Mouse (Mus musculus) MEL (cell line): ENCODE measurements around the gene Synpo2. TPM values are rescaled to one million over a fixed set of nuclear protein-coding genes. Genes with fewer than 3 reads are reported as not detected.

Experiments
- DNase-seq: peaks from one replicate; pipeline ENCODE4 v3.0.0; 2011; ENCODE audit warnings: low read depth, low spot score
- H3K27ac ChIP-seq: 2 replicates; pipeline ENCODE4 v1.5.1; 2012; ENCODE audit warnings: low read depth, mild to moderate bottlenecking, control low read depth, low read length, moderate library complexity; ENCODE audit not compliant: control insufficient read depth
- H3K27me3 ChIP-seq, 2 experiments: fragments of 150-350 bp in 1 of 2; sonication (generic) in 1 of 2; 2 replicates each; pipeline ENCODE4 v1.6.1; 2012; ENCODE audit warnings: low read length in 2 of 2, mild to moderate bottlenecking in 2 of 2, improper control_type of control experiment in 1 of 2, moderate library complexity in 1 of 2; ENCODE audit not compliant: insufficient read depth in 2 of 2, control insufficient read depth in 1 of 2
- H3K36me3 ChIP-seq, 2 experiments: 2 replicates each; pipeline ENCODE4 v1.6.1; 2012 to 2014; ENCODE audit warnings: low read length in 2 of 2, improper control_type of control experiment in 1 of 2, inconsistent platforms in 1 of 2, mild to moderate bottlenecking in 1 of 2; ENCODE audit not compliant: insufficient read depth in 2 of 2, control insufficient read depth in 1 of 2
- H3K4me1 ChIP-seq, 2 experiments: fragments of 150-350 bp in 1 of 2; sonication (generic) in 1 of 2; 2 replicates each; pipeline ENCODE4 v1.6.1; 2012; ENCODE audit warnings: low read length in 2 of 2, improper control_type of control experiment in 1 of 2, mild to moderate bottlenecking in 1 of 2; ENCODE audit not compliant: insufficient read depth in 2 of 2, control insufficient read depth in 1 of 2
- H3K4me3 ChIP-seq, 2 experiments: fragments of 150-350 bp in 1 of 2; sonication (generic) in 1 of 2; 2 replicates each; pipeline ENCODE4 v1.5.1; 2012; ENCODE audit warnings: low read depth in 2 of 2, low read length in 2 of 2, mild to moderate bottlenecking in 2 of 2, moderate library complexity in 2 of 2, control low read depth in 1 of 2, improper control_type of control experiment in 1 of 2; ENCODE audit not compliant: control insufficient read depth in 1 of 2, insufficient read depth in 1 of 2
- H3K79me2 ChIP-seq: 2 replicates; pipeline ENCODE4 v1.6.1; 2012; ENCODE audit warnings: mild to moderate bottlenecking, low read length, moderate library complexity; ENCODE audit not compliant: control insufficient read depth, poor library complexity, insufficient read depth
- H3K9ac ChIP-seq: 2 replicates; pipeline ENCODE4 v1.6.1; 2012; ENCODE audit warnings: low read depth, mild to moderate bottlenecking, control low read depth, low read length, moderate library complexity; ENCODE audit not compliant: control insufficient read depth, poor library complexity, severe bottlenecking
- H3K9me3 ChIP-seq: fragments of 150-350 bp; sonication (generic); replicated peaks from 2 replicates; pipeline ENCODE4 v1.6.1; 2012; ENCODE audit warnings: mild to moderate bottlenecking, low read length, improper control_type of control experiment, moderate library complexity; ENCODE audit not compliant: insufficient read depth
- BHLHE40 ChIP-seq: IDR thresholded peaks from 2 replicates; pipeline ENCODE4 v1.6.1; 2012; ENCODE audit warnings: low read depth, mild to moderate bottlenecking, inconsistent platforms, low read length, improper control_type of control experiment, borderline replicate concordance
- CHD1 ChIP-seq: IDR thresholded peaks from 2 replicates; pipeline ENCODE4 v1.6.1; 2012; ENCODE audit warnings: low read depth, mild to moderate bottlenecking, inconsistent platforms, low read length, improper control_type of control experiment
- CHD2 ChIP-seq: IDR thresholded peaks from 2 replicates; pipeline ENCODE4 v1.6.1; 2011; ENCODE audit warnings: low read length, improper control_type of control experiment
- CTCF ChIP-seq, 3 experiments: IDR thresholded peaks in 2 of 3; conservative IDR thresholded peaks in 1 of 3; 2 replicates each; pipeline ENCODE4 v1.5.1; 2011 to 2012; ENCODE audit warnings: low read length in 3 of 3, low read depth in 2 of 3, mild to moderate bottlenecking in 2 of 3, improper control_type of control experiment in 1 of 3, inconsistent platforms in 1 of 3, mixed read lengths in 1 of 3, moderate library complexity in 1 of 3; ENCODE audit not compliant: control insufficient read depth in 1 of 3, insufficient read depth in 1 of 3, poor library complexity in 1 of 3, severe bottlenecking in 1 of 3
- E2F4 ChIP-seq: IDR thresholded peaks from 2 replicates; pipeline ENCODE4 v1.6.1; 2011; ENCODE audit warnings: low read depth, low read length, improper control_type of control experiment, borderline replicate concordance
- ELF1 ChIP-seq: IDR thresholded peaks from 2 replicates; pipeline ENCODE4 v1.6.1; 2014; ENCODE audit warnings: low read depth, mild to moderate bottlenecking, inconsistent platforms, low read length, improper control_type of control experiment, moderate library complexity
- EP300 ChIP-seq, 2 experiments: IDR thresholded peaks; 2 replicates each; pipeline ENCODE4 v1.6.1; 2011; ENCODE audit warnings: improper control_type of control experiment in 2 of 2, low read length in 2 of 2, low read depth in 1 of 2, mild to moderate bottlenecking in 1 of 2
- ETS1 ChIP-seq: IDR thresholded peaks from 2 replicates; pipeline ENCODE4 v1.6.1; 2012; ENCODE audit warnings: low read depth, mild to moderate bottlenecking, inconsistent platforms, low read length, improper control_type of control experiment, moderate library complexity
- GABPA ChIP-seq: IDR thresholded peaks from 2 replicates; pipeline ENCODE4 v1.6.1; 2012; ENCODE audit warnings: low read depth, mild to moderate bottlenecking, inconsistent platforms, low read length, improper control_type of control experiment, moderate library complexity
- GATA1 ChIP-seq: IDR thresholded peaks from 2 replicates; pipeline ENCODE4 v1.6.1; 2011; ENCODE audit warnings: low read depth, low read length, improper control_type of control experiment
- KAT2A ChIP-seq: conservative IDR thresholded peaks from 2 replicates; pipeline ENCODE4 v1.6.1; 2012; ENCODE audit warnings: low read depth, low read length, improper control_type of control experiment, inconsistent platforms
- MAFK ChIP-seq: IDR thresholded peaks from 2 replicates; pipeline ENCODE4 v1.6.1; 2011; ENCODE audit warnings: low read depth, mild to moderate bottlenecking, low read length, improper control_type of control experiment, borderline replicate concordance
- MAZ ChIP-seq: IDR thresholded peaks from 2 replicates; pipeline ENCODE4 v1.6.1; 2012; ENCODE audit warnings: low read depth, mild to moderate bottlenecking, inconsistent platforms, low read length, improper control_type of control experiment
- MYB ChIP-seq: IDR thresholded peaks from 2 replicates; pipeline ENCODE4 v1.6.1; 2011; ENCODE audit warnings: mild to moderate bottlenecking, low read depth, low read length, improper control_type of control experiment
- NELFE ChIP-seq: IDR thresholded peaks from 2 replicates; pipeline ENCODE4 v1.6.1; 2011; ENCODE audit warnings: low read depth, low read length, improper control_type of control experiment
- POLR2A ChIP-seq, 2 experiments: IDR thresholded peaks; 2 replicates each; pipeline ENCODE4 v1.6.1; 2011 to 2012; ENCODE audit warnings: low read length in 2 of 2, mild to moderate bottlenecking in 2 of 2, control low read depth in 1 of 2, improper control_type of control experiment in 1 of 2, low read depth in 1 of 2, moderate library complexity in 1 of 2; ENCODE audit not compliant: control insufficient read depth in 1 of 2, insufficient read depth in 1 of 2, poor library complexity in 1 of 2
- POLR2AphosphoS2 ChIP-seq: IDR thresholded peaks from 2 replicates; pipeline ENCODE4 v1.6.1; 2011; ENCODE audit warnings: low read length, improper control_type of control experiment
- RAD21 ChIP-seq: IDR thresholded peaks from 2 replicates; pipeline ENCODE4 v1.6.1; 2011; ENCODE audit warnings: mild to moderate bottlenecking, low read depth, low read length, improper control_type of control experiment
- RCOR1 ChIP-seq: IDR thresholded peaks from 2 replicates; pipeline ENCODE4 v1.6.1; 2012; ENCODE audit warnings: low read depth, mild to moderate bottlenecking, inconsistent platforms, low read length, improper control_type of control experiment
- TBP ChIP-seq: IDR thresholded peaks from 2 replicates; pipeline ENCODE4 v1.8.0; 2011; ENCODE audit warnings: low read depth, low read length, improper control_type of control experiment
- USF1 ChIP-seq: IDR thresholded peaks from 2 replicates; pipeline ENCODE4 v1.6.1; 2014; ENCODE audit warnings: low read depth, mild to moderate bottlenecking, inconsistent platforms, low read length, improper control_type of control experiment, moderate library complexity
- USF2 ChIP-seq, 2 experiments: IDR thresholded peaks; 2 replicates each; pipeline ENCODE4 v1.6.1; 2011 to 2012; ENCODE audit warnings: improper control_type of control experiment in 2 of 2, low read length in 2 of 2, borderline replicate concordance in 1 of 2, inconsistent platforms in 1 of 2, low read depth in 1 of 2, mild to moderate bottlenecking in 1 of 2; ENCODE audit not compliant: insufficient read depth in 1 of 2
- ZC3H11A ChIP-seq: IDR thresholded peaks from 2 replicates; pipeline ENCODE4 v1.6.1; 2012; ENCODE audit warnings: low read depth, mild to moderate bottlenecking, inconsistent platforms, low read length, improper control_type of control experiment
- ZKSCAN1 ChIP-seq: IDR thresholded peaks from 2 replicates; pipeline ENCODE4 v1.6.1; 2012; ENCODE audit warnings: low read depth, mild to moderate bottlenecking, inconsistent platforms, low read length, improper control_type of control experiment, moderate library complexity
- ZMIZ1 ChIP-seq: IDR thresholded peaks from 2 replicates; pipeline ENCODE4 v1.6.1; 2012; ENCODE audit warnings: low read depth, mild to moderate bottlenecking, inconsistent platforms, low read length, improper control_type of control experiment, moderate library complexity
- ZNF384 ChIP-seq: IDR thresholded peaks from 2 replicates; pipeline ENCODE4 v1.6.1; 2012; ENCODE audit warnings: low read depth, mild to moderate bottlenecking, inconsistent platforms, low read length, improper control_type of control experiment
- polyA plus RNA-seq, 2 experiments: library from polyadenylated mRNA; stranded (reverse) in 1 of 2; unstranded in 1 of 2; fragments of >175 nt in 1 of 2; fragments of >200 nt in 1 of 2; gene quantifications; 2 replicates each; pipeline versions ENCODE4 v1.2.1 to v1.2.4; 2012; ENCODE audit warnings: low replicate concordance in 2 of 2, low read depth in 1 of 2; ENCODE audit not compliant: insufficient read length in 2 of 2, insufficient read depth in 1 of 2, missing spikeins in 1 of 2
- total RNA-seq: library from RNA; depleted of rRNA; stranded (reverse); fragments of 300-350 nt; gene quantifications from 2 replicates; pipeline ENCODE4 v1.2.3, GENCODE M21; 2012

The Synpo2 gene
- total and polyA plus RNA-seq, 3 experiments, result 0.04 TPM; not detected in 2

GRCm38 (mm10) chr3:123066836-123067235, 169.1 kb downstream of the Synpo2 start:
- Histone ChIP-seq H3K4me1 (no peaks in the 10 kb centered on the region), H3K9ac (no peak overlapping the region), H3K4me3 (no peak overlapping the region), H3K27me3 (no peaks in the 10 kb centered on the region; a peak in 1 of 4 replicates), H3K27ac (no peak overlapping the region), H3K79me2 (no peaks in the 10 kb centered on the region), H3K9me3 (no peaks in the 10 kb centered on the region), H3K36me3 (no peaks in the 10 kb centered on the region)
- no peak for DNase-seq
- no peak for TF ChIP-seq ZKSCAN1
- TF ChIP-seq ZNF384, result no peak
- TF ChIP-seq BHLHE40, result no peak
- no peak for TF ChIP-seq TBP
- no peak for TF ChIP-seq KAT2A
- no peak for TF ChIP-seq RAD21
- TF ChIP-seq EP300 (IDR thresholded peaks at IDR 0.05; ENCODE audit: low read depth in 1 of 2, low read length in 2 of 2), result no peak
- TF ChIP-seq ZC3H11A, result no peak
- no peak for TF ChIP-seq ELF1
- TF ChIP-seq GATA1, result no peak
- TF ChIP-seq CTCF (IDR thresholded peaks at IDR 0.05 in 2 of 3, conservative IDR thresholded peaks at IDR 0.05 in 1 of 3; ENCODE audit: control insufficient read depth in 1 of 3, insufficient read depth in 1 of 3, low read depth in 2 of 3, low read length in 3 of 3, poor library complexity in 1 of 3, severe bottlenecking in 1 of 3), result no peak
- TF ChIP-seq MAFK, result no peak
- no peak for TF ChIP-seq ETS1
- TF ChIP-seq USF1, result no peak
- TF ChIP-seq MYB, result no peak

DNA sequence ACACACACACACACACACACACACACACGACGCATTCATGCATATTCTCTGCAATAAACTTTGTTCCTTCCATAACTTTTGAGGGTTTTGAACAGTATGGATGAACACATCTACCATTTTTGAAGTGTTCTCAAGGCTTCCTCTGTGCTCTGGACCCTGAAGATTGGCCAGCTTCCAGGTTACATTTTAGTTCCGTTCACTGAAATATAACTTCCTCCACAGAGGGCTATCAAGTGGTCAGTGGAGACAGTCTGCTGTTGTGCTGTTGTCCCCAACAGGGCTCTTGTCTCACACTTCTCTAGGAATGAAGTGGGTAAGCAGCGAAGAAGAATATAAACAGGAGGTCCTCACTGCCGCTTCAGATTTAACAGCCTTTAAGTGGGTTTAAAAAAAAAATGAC, 170.5 kb downstream of the Synpo2 start:
- Histone ChIP-seq H3K9me3 (no peaks in the 10 kb centered on the region), H3K36me3 (no peaks in the 10 kb centered on the region), H3K27me3 (no peaks in the 10 kb centered on the region; a peak in 1 of 4 replicates), H3K79me2 (no peaks in the 10 kb centered on the region), H3K4me1 (no peaks in the 10 kb centered on the region), H3K27ac (no peak overlapping the region), H3K4me3 (no peak overlapping the region), H3K9ac (no peak overlapping the region)
- DNase-seq, result no peak
- no peak for TF ChIP-seq GABPA
- no peak for TF ChIP-seq RCOR1
- TF ChIP-seq USF1, result no peak
- TF ChIP-seq ZKSCAN1, result no peak
- no peak for TF ChIP-seq POLR2AphosphoS2
- TF ChIP-seq POLR2A (IDR thresholded peaks at IDR 0.05; ENCODE audit: control insufficient read depth in 1 of 2, insufficient read depth in 1 of 2, low read depth in 1 of 2, low read length in 2 of 2, poor library complexity in 1 of 2), result no peak
- no peak for TF ChIP-seq ETS1
- TF ChIP-seq MAZ, result no peak
- TF ChIP-seq CTCF (IDR thresholded peaks at IDR 0.05 in 2 of 3, conservative IDR thresholded peaks at IDR 0.05 in 1 of 3; ENCODE audit: control insufficient read depth in 1 of 3, insufficient read depth in 1 of 3, low read depth in 2 of 3, low read length in 3 of 3, poor library complexity in 1 of 3, severe bottlenecking in 1 of 3), result no peak
- no peak for TF ChIP-seq ZC3H11A
- TF ChIP-seq BHLHE40, result no peak
- TF ChIP-seq GATA1, result no peak
- no peak for TF ChIP-seq ZMIZ1
- no peak for TF ChIP-seq RAD21
- no peak for TF ChIP-seq CHD1
- TF ChIP-seq USF2 (IDR thresholded peaks at IDR 0.05; ENCODE audit: borderline replicate concordance in 1 of 2, insufficient read depth in 1 of 2, low read depth in 1 of 2, low read length in 2 of 2), result no peak
- no peak for TF ChIP-seq E2F4
- no peak for TF ChIP-seq NELFE
- no peak for TF ChIP-seq CHD2
